Mouse (Mus musculus) MEL (cell line): Measurements from ENCODE around the gene Pabpn1. TPM values are rescaled to one million over a fixed set of nuclear protein-coding genes. Genes with fewer than 3 reads are reported as not detected.
"Not testable (repeated sequence)": the region's sequence is repeated elsewhere in the genome, so short reads cannot be mapped to it uniquely, and the experiment has no call there.

Source experiments
- DNase-seq: peaks from one replicate; pipeline ENCODE4 v3.0.0; 2011; ENCODE audit warnings: low read depth, low spot score
- H3K27ac ChIP-seq: 2 replicates; pipeline ENCODE4 v1.5.1; 2012; ENCODE audit warnings: low read depth, mild to moderate bottlenecking, control low read depth, low read length, moderate library complexity; ENCODE audit not compliant: control insufficient read depth
- H3K27me3 ChIP-seq, 2 experiments: fragments of 150-350 bp in 1 of 2; sonication (generic) in 1 of 2; 2 replicates each; pipeline ENCODE4 v1.6.1; 2012; ENCODE audit warnings: low read length in 2 of 2, mild to moderate bottlenecking in 2 of 2, improper control_type of control experiment in 1 of 2, moderate library complexity in 1 of 2; ENCODE audit not compliant: insufficient read depth in 2 of 2, control insufficient read depth in 1 of 2
- H3K36me3 ChIP-seq, 2 experiments: 2 replicates each; pipeline ENCODE4 v1.6.1; 2012 to 2014; ENCODE audit warnings: low read length in 2 of 2, improper control_type of control experiment in 1 of 2, inconsistent platforms in 1 of 2, mild to moderate bottlenecking in 1 of 2; ENCODE audit not compliant: insufficient read depth in 2 of 2, control insufficient read depth in 1 of 2
- H3K4me1 ChIP-seq, 2 experiments: fragments of 150-350 bp in 1 of 2; sonication (generic) in 1 of 2; 2 replicates each; pipeline ENCODE4 v1.6.1; 2012; ENCODE audit warnings: low read length in 2 of 2, improper control_type of control experiment in 1 of 2, mild to moderate bottlenecking in 1 of 2; ENCODE audit not compliant: insufficient read depth in 2 of 2, control insufficient read depth in 1 of 2
- H3K4me3 ChIP-seq, 2 experiments: fragments of 150-350 bp in 1 of 2; sonication (generic) in 1 of 2; 2 replicates each; pipeline ENCODE4 v1.5.1; 2012; ENCODE audit warnings: low read depth in 2 of 2, low read length in 2 of 2, mild to moderate bottlenecking in 2 of 2, moderate library complexity in 2 of 2, control low read depth in 1 of 2, improper control_type of control experiment in 1 of 2; ENCODE audit not compliant: control insufficient read depth in 1 of 2, insufficient read depth in 1 of 2
- H3K79me2 ChIP-seq: 2 replicates; pipeline ENCODE4 v1.6.1; 2012; ENCODE audit warnings: mild to moderate bottlenecking, low read length, moderate library complexity; ENCODE audit not compliant: control insufficient read depth, poor library complexity, insufficient read depth
- H3K9ac ChIP-seq: 2 replicates; pipeline ENCODE4 v1.6.1; 2012; ENCODE audit warnings: low read depth, mild to moderate bottlenecking, control low read depth, low read length, moderate library complexity; ENCODE audit not compliant: control insufficient read depth, poor library complexity, severe bottlenecking
- H3K9me3 ChIP-seq: fragments of 150-350 bp; sonication (generic); replicated peaks from 2 replicates; pipeline ENCODE4 v1.6.1; 2012; ENCODE audit warnings: mild to moderate bottlenecking, low read length, improper control_type of control experiment, moderate library complexity; ENCODE audit not compliant: insufficient read depth
- BHLHE40 ChIP-seq: IDR thresholded peaks from 2 replicates; pipeline ENCODE4 v1.6.1; 2012; ENCODE audit warnings: low read depth, mild to moderate bottlenecking, inconsistent platforms, low read length, improper control_type of control experiment, borderline replicate concordance
- E2F4 ChIP-seq: IDR thresholded peaks from 2 replicates; pipeline ENCODE4 v1.6.1; 2011; ENCODE audit warnings: low read depth, low read length, improper control_type of control experiment, borderline replicate concordance
- EP300 ChIP-seq, 2 experiments: IDR thresholded peaks; 2 replicates each; pipeline ENCODE4 v1.6.1; 2011; ENCODE audit warnings: improper control_type of control experiment in 2 of 2, low read length in 2 of 2, low read depth in 1 of 2, mild to moderate bottlenecking in 1 of 2
- ETS1 ChIP-seq: IDR thresholded peaks from 2 replicates; pipeline ENCODE4 v1.6.1; 2012; ENCODE audit warnings: low read depth, mild to moderate bottlenecking, inconsistent platforms, low read length, improper control_type of control experiment, moderate library complexity
- GABPA ChIP-seq: IDR thresholded peaks from 2 replicates; pipeline ENCODE4 v1.6.1; 2012; ENCODE audit warnings: low read depth, mild to moderate bottlenecking, inconsistent platforms, low read length, improper control_type of control experiment, moderate library complexity
- MEF2A ChIP-seq: IDR thresholded peaks from 2 replicates; pipeline ENCODE4 v1.6.1; 2014; ENCODE audit warnings: low read depth, mild to moderate bottlenecking, inconsistent platforms, low read length, improper control_type of control experiment; ENCODE audit not compliant: poor library complexity, insufficient replicate concordance, severe bottlenecking; ENCODE audit errors: extremely low read depth
- MXI1 ChIP-seq: IDR thresholded peaks from 2 replicates; pipeline ENCODE4 v1.6.1; 2011; ENCODE audit warnings: mild to moderate bottlenecking, low read depth, low read length, improper control_type of control experiment
- MYB ChIP-seq: IDR thresholded peaks from 2 replicates; pipeline ENCODE4 v1.6.1; 2011; ENCODE audit warnings: mild to moderate bottlenecking, low read depth, low read length, improper control_type of control experiment
- NELFE ChIP-seq: IDR thresholded peaks from 2 replicates; pipeline ENCODE4 v1.6.1; 2011; ENCODE audit warnings: low read depth, low read length, improper control_type of control experiment
- POLR2A ChIP-seq, 2 experiments: IDR thresholded peaks; 2 replicates each; pipeline ENCODE4 v1.6.1; 2011 to 2012; ENCODE audit warnings: low read length in 2 of 2, mild to moderate bottlenecking in 2 of 2, control low read depth in 1 of 2, improper control_type of control experiment in 1 of 2, low read depth in 1 of 2, moderate library complexity in 1 of 2; ENCODE audit not compliant: control insufficient read depth in 1 of 2, insufficient read depth in 1 of 2, poor library complexity in 1 of 2
- POLR2AphosphoS5 ChIP-seq: IDR thresholded peaks from 2 replicates; pipeline ENCODE4 v1.6.1; 2012; ENCODE audit warnings: low read depth, borderline replicate concordance, mild to moderate bottlenecking, inconsistent platforms, low read length, moderate library complexity, mixed read lengths
- SIN3A ChIP-seq: IDR thresholded peaks from 2 replicates; pipeline ENCODE4 v1.6.1; 2012; ENCODE audit warnings: low read length, improper control_type of control experiment, inconsistent platforms
- TBP ChIP-seq: IDR thresholded peaks from 2 replicates; pipeline ENCODE4 v1.8.0; 2011; ENCODE audit warnings: low read depth, low read length, improper control_type of control experiment
- TCF12 ChIP-seq: IDR thresholded peaks from 2 replicates; pipeline ENCODE4 v1.6.1; 2014; ENCODE audit warnings: low read depth, mild to moderate bottlenecking, inconsistent platforms, low read length, improper control_type of control experiment, moderate library complexity
- UBTF ChIP-seq: IDR thresholded peaks from 2 replicates; pipeline ENCODE4 v1.6.1; 2012; ENCODE audit warnings: low read depth, mild to moderate bottlenecking, inconsistent platforms, low read length, improper control_type of control experiment, moderate library complexity, borderline replicate concordance; ENCODE audit not compliant: insufficient read depth
- USF2 ChIP-seq, 2 experiments: IDR thresholded peaks; 2 replicates each; pipeline ENCODE4 v1.6.1; 2011 to 2012; ENCODE audit warnings: improper control_type of control experiment in 2 of 2, low read length in 2 of 2, borderline replicate concordance in 1 of 2, inconsistent platforms in 1 of 2, low read depth in 1 of 2, mild to moderate bottlenecking in 1 of 2; ENCODE audit not compliant: insufficient read depth in 1 of 2
- ZC3H11A ChIP-seq: IDR thresholded peaks from 2 replicates; pipeline ENCODE4 v1.6.1; 2012; ENCODE audit warnings: low read depth, mild to moderate bottlenecking, inconsistent platforms, low read length, improper control_type of control experiment
- ZKSCAN1 ChIP-seq: IDR thresholded peaks from 2 replicates; pipeline ENCODE4 v1.6.1; 2012; ENCODE audit warnings: low read depth, mild to moderate bottlenecking, inconsistent platforms, low read length, improper control_type of control experiment, moderate library complexity
- polyA plus RNA-seq, 2 experiments: library from polyadenylated mRNA; stranded (reverse) in 1 of 2; unstranded in 1 of 2; fragments of >175 nt in 1 of 2; fragments of >200 nt in 1 of 2; gene quantifications; 2 replicates each; pipeline versions ENCODE4 v1.2.1 to v1.2.4; 2012; ENCODE audit warnings: low replicate concordance in 2 of 2, low read depth in 1 of 2; ENCODE audit not compliant: insufficient read length in 2 of 2, insufficient read depth in 1 of 2, missing spikeins in 1 of 2
- total RNA-seq: library from RNA; depleted of rRNA; stranded (reverse); fragments of 300-350 nt; gene quantifications from 2 replicates; pipeline ENCODE4 v1.2.3, GENCODE M21; 2012; rRNA removed

Pabpn1 gene
- total and polyA plus RNA-seq, 3 experiments = 82.3 to 393 TPM; not detected in 1

GRCm38 (mm10) chr14:54945975-54946704, 53.8 kb downstream of the Pabpn1 start:
- H3K9me3 ChIP-seq = no peaks in the 10 kb centered on the region
- H3K79me2 ChIP-seq = no peaks in the 10 kb centered on the region
- no peak for DNase-seq
- no peaks in the 10 kb centered on the region for H3K4me1 ChIP-seq
- H3K27ac ChIP-seq = no peak overlapping the region
- TF ChIP-seq EP300 (IDR thresholded peaks at IDR 0.05; ENCODE audit: low read depth in 1 of 2, low read length in 2 of 2) (no peak), TCF12 (no peak), GABPA (no peak), BHLHE40 (no peak), MXI1 (no peak), ZC3H11A (no peak), ETS1 (no peak), MYB (no peak), USF2 (IDR thresholded peaks at IDR 0.05; ENCODE audit: borderline replicate concordance in 1 of 2, insufficient read depth in 1 of 2, low read depth in 1 of 2, low read length in 2 of 2) (no peak), POLR2AphosphoS5 (no peak), SIN3A (no peak), POLR2A (IDR thresholded peaks at IDR 0.05; ENCODE audit: control insufficient read depth in 1 of 2, insufficient read depth in 1 of 2, low read depth in 1 of 2, low read length in 2 of 2, poor library complexity in 1 of 2) (no peak), TBP (no peak), MEF2A (no peak), E2F4 (no peak), UBTF (no peak), NELFE (no peak), ZKSCAN1 (no peak)
- H3K4me3 ChIP-seq = no peak overlapping the region
- H3K27me3 ChIP-seq = no peaks in the 10 kb centered on the region; a peak in 3 of 4 replicates
- no peaks in the 10 kb centered on the region for H3K36me3 ChIP-seq
- H3K9ac ChIP-seq = no peak overlapping the region

- H3K4me3 ChIP-seq, H3K79me2 ChIP-seq, H3K9me3 ChIP-seq, H3K4me1 ChIP-seq, H3K27ac ChIP-seq, DNase-seq, H3K27me3 ChIP-seq, H3K36me3 ChIP-seq, H3K9ac ChIP-seq: not testable (repeated sequence)
Observed at GRCm38 (mm10) chr14:54947008-54947407, 54.7 kb downstream of the Pabpn1 start.

Other genes starting within 250 kb of the Pabpn1 start
- 44.2 and 47.0 TPM in 2 replicates for gene 1700123O20Rik, start 206.3 kb upstream of the Pabpn1 start, total RNA-seq
- 10 to 100 TPM in 1 of 2 experiments, not detected in 1; 72.8 TPM for gene 1700123O20Rik, start 206.3 kb upstream of the Pabpn1 start, polyA plus RNA-seq
- 110 and 115 TPM in 2 replicates for gene Acin1, start 205.6 kb upstream of the Pabpn1 start, total RNA-seq
- gene Acin1, start 205.6 kb upstream of the Pabpn1 start, polyA plus RNA-seq = 100 to 1,000 TPM; 103 to 248 TPM
- gene Gm29776, start 193.7 kb upstream of the Pabpn1 start, total RNA-seq = not detected in 2 replicates
- not detected for gene Gm29776, start 193.7 kb upstream of the Pabpn1 start, polyA plus RNA-seq
- not detected in 2 replicates for gene Cebpe, start 180.3 kb upstream of the Pabpn1 start, total RNA-seq
- under 1 TPM in 1 of 2 experiments, not detected in 1; 0.32 TPM for gene Cebpe, start 180.3 kb upstream of the Pabpn1 start, polyA plus RNA-seq
- 0.07 and 0.08 TPM in 2 replicates for gene Slc7a8, start 110.6 kb upstream of the Pabpn1 start, total RNA-seq
- under 1 TPM in 1 of 2 experiments, not detected in 1; 0.29 TPM for gene Slc7a8, start 110.6 kb upstream of the Pabpn1 start, polyA plus RNA-seq
- gene Rnf212b, start 78.4 kb upstream of the Pabpn1 start, total RNA-seq = not detected in 2 replicates
- not detected for gene Rnf212b, start 78.4 kb upstream of the Pabpn1 start, polyA plus RNA-seq
- 4.7 and 4.9 TPM in 2 replicates for gene Homez, start 21.5 kb upstream of the Pabpn1 start, total RNA-seq
- 1 to 10 TPM in 1 of 2 experiments, not detected in 1; 8.5 TPM for gene Homez, start 21.5 kb upstream of the Pabpn1 start, polyA plus RNA-seq
- 0.56 and 0.73 TPM in 2 replicates for gene Ppp1r3e, start 14.9 kb upstream of the Pabpn1 start, total RNA-seq
- gene Ppp1r3e, start 14.9 kb upstream of the Pabpn1 start, polyA plus RNA-seq = 1 to 10 TPM in 1 of 2 experiments, not detected in 1; 1.2 TPM
- 10.5 and 12.5 TPM in 2 replicates for gene Bcl2l2, start 9.1 kb upstream of the Pabpn1 start, total RNA-seq
- gene Bcl2l2, start 9.1 kb upstream of the Pabpn1 start, polyA plus RNA-seq = 10 to 100 TPM in 1 of 2 experiments, not detected in 1; 18.8 TPM
- 0.58 and 0.88 TPM in 2 replicates for gene Gm20521, start 9.1 kb upstream of the Pabpn1 start, total RNA-seq
- 1 to 10 TPM in 1 of 2 experiments, not detected in 1; 3.4 TPM for gene Gm20521, start 9.1 kb upstream of the Pabpn1 start, polyA plus RNA-seq
- 0.13 and 0.31 TPM in 2 replicates for gene Slc22a17, start 20.6 kb downstream of the Pabpn1 start, total RNA-seq
- gene Slc22a17, start 20.6 kb downstream of the Pabpn1 start, polyA plus RNA-seq = 1 to 10 TPM in 1 of 2 experiments, not detected in 1; 1.1 TPM
- not detected in 2 replicates for gene Efs, start 33.6 kb downstream of the Pabpn1 start, total RNA-seq
- not detected for gene Efs, start 33.6 kb downstream of the Pabpn1 start, polyA plus RNA-seq
- not detected in 2 replicates for gene Il25, start 40.2 kb downstream of the Pabpn1 start, total RNA-seq
- gene Il25, start 40.2 kb downstream of the Pabpn1 start, polyA plus RNA-seq = not detected
- gene Cmtm5, start 43.8 kb downstream of the Pabpn1 start, total RNA-seq = not detected in 2 replicates
- gene Cmtm5, start 43.8 kb downstream of the Pabpn1 start, polyA plus RNA-seq = not detected
- gene Myh6, start 74.4 kb downstream of the Pabpn1 start, total RNA-seq = not detected in 2 replicates
- not detected for gene Myh6, start 74.4 kb downstream of the Pabpn1 start, polyA plus RNA-seq
- gene Gm17428, start 84.4 kb downstream of the Pabpn1 start, total RNA-seq = not detected in 2 replicates
- not detected for gene Gm17428, start 84.4 kb downstream of the Pabpn1 start, polyA plus RNA-seq
- gene Myh7, start 102.1 kb downstream of the Pabpn1 start, total RNA-seq = not detected in 2 replicates
- gene Myh7, start 102.1 kb downstream of the Pabpn1 start, polyA plus RNA-seq = not detected
- 138 and 148 TPM in 2 replicates for gene Ngdn, start 123.0 kb downstream of the Pabpn1 start, total RNA-seq
- 100 to 1,000 TPM in 1 of 2 experiments, not detected in 1; 140 TPM for gene Ngdn, start 123.0 kb downstream of the Pabpn1 start, polyA plus RNA-seq
- gene Zfhx2, start 199.8 kb downstream of the Pabpn1 start, total RNA-seq = 0.42 TPM in 2 replicates
- gene Zfhx2, start 199.8 kb downstream of the Pabpn1 start, polyA plus RNA-seq = 1 to 10 TPM in 1 of 2 experiments, not detected in 1; 3.2 TPM
- gene Thtpa, start 202.3 kb downstream of the Pabpn1 start, total RNA-seq = 8.7 and 9.0 TPM in 2 replicates
- 10 to 100 TPM in 1 of 2 experiments, not detected in 1; 13.2 TPM for gene Thtpa, start 202.3 kb downstream of the Pabpn1 start, polyA plus RNA-seq
- gene Ap1g2, start 214.1 kb downstream of the Pabpn1 start, total RNA-seq = 12.5 and 12.6 TPM in 2 replicates
- gene Ap1g2, start 214.1 kb downstream of the Pabpn1 start, polyA plus RNA-seq = 10 to 100 TPM in 1 of 2 experiments, not detected in 1; 47.9 TPM
- gene Jph4, start 224.4 kb downstream of the Pabpn1 start, total RNA-seq = not detected in 2 replicates
- gene Jph4, start 224.4 kb downstream of the Pabpn1 start, polyA plus RNA-seq = not detected